Mouse (Mus musculus) embryonic fibroblast, embryonic 13.5 days (primary cell): ENCODE results near the gene Rnd2. TPM values are rescaled to one million over a fixed set of nuclear protein-coding genes. Genes with fewer than 3 reads are reported as not detected.
A peak's percentile ranks its signal among the peaks of the same experiment; 100 is the strongest.

ENCODE experiments used
- H3K27ac ChIP-seq: 2 replicates; pipeline ENCODE4 v1.5.1; 2012; ENCODE audit warnings: low read length, control low read depth, inconsistent platforms; ENCODE audit not compliant: insufficient read depth
- H3K4me1 ChIP-seq: 2 replicates; pipeline ENCODE4 v1.6.1; 2011; ENCODE audit warnings: low read length; ENCODE audit not compliant: control insufficient read depth, insufficient read depth
- H3K4me3 ChIP-seq: 2 replicates; pipeline ENCODE4 v1.5.1; 2011; ENCODE audit warnings: mild to moderate bottlenecking, control low read depth, low read length; ENCODE audit not compliant: insufficient read depth
- CTCF ChIP-seq: IDR thresholded peaks from 2 replicates; pipeline ENCODE4 v1.5.1; 2011; ENCODE audit warnings: mild to moderate bottlenecking, control low read depth, low read length, moderate library complexity, borderline replicate concordance; ENCODE audit not compliant: insufficient read depth
- POLR2A ChIP-seq: IDR thresholded peaks from 2 replicates; pipeline ENCODE4 v1.6.1; 2011; ENCODE audit warnings: low read depth, mild to moderate bottlenecking, control low read depth, low read length, moderate library complexity
- polyA plus RNA-seq: library from polyadenylated mRNA; stranded (reverse); fragments of >200 nt; gene quantifications from 2 replicates; pipeline ENCODE4 v1.2.4, GENCODE M21; 2011; ENCODE audit warnings: low read depth; ENCODE audit not compliant: missing spikeins, insufficient read length

Gene Rnd2
- polyA plus RNA-seq: 9.5 and 11.2 TPM in 2 replicates

GRCm38 (mm10) chr11:101464211-101465100 lies at the start of gene Rnd2:
Gene Rnd2, plus strand, starts transcription at chr11:101464999.
- Histone ChIP-seq H3K4me3 (peak within 1 kb of the TSS; percentile 57), H3K27ac (peak within 1 kb of the TSS; percentile 76), H3K4me1 (peaks cover 10% of the 10 kb centered on the region; the same call in 1 of the 2 replicates)
- no peak for TF ChIP-seq CTCF

GRCm38 (mm10) chr11:101415306-101415705 lies 49.5 kb upstream of the Rnd2 start:
- TF ChIP-seq CTCF (no peak), POLR2A (no peak)
- Histone ChIP-seq H3K4me1 (no peaks in the 10 kb centered on the region), H3K27ac (no peak overlapping the region), H3K4me3 (no peak overlapping the region)

- H3K4me1 ChIP-seq: no peaks in the 10 kb centered on the region
- peak overlapping the region; percentile 96 for H3K4me3 ChIP-seq
- no peak for TF ChIP-seq POLR2A
- TF ChIP-seq CTCF: no peak
- peak overlapping the region; percentile 14; the same call in 1 of the 2 replicates for H3K27ac ChIP-seq
Observed at GRCm38 (mm10) chr11:101416433-101417100, 48.2 kb upstream of the Rnd2 start.

GRCm38 (mm10) chr11:101417101-101417855 lies 47.5 kb upstream of the Rnd2 start, which contains the start of gene Aarsd1:
Gene Aarsd1, minus strand, starts transcription at chr11:101417615.
- Histone ChIP-seq H3K4me3 (peak within 1 kb of the TSS; percentile 96), H3K27ac (peak within 1 kb of the TSS; percentile 14; the same call in 1 of the 2 replicates), H3K4me1 (no peaks in the 10 kb centered on the region)
- TF ChIP-seq CTCF (no peak), POLR2A (peak; percentile 81)

- TF ChIP-seq POLR2A: no peak
- no peak for TF ChIP-seq CTCF
- H3K4me3 ChIP-seq: no peak overlapping the region
- H3K4me1 ChIP-seq: no peaks in the 10 kb centered on the region; the same call in 1 of the 2 replicates
- H3K27ac ChIP-seq: no peak overlapping the region
Observed at GRCm38 (mm10) chr11:101418991-101419390, 45.8 kb upstream of the Rnd2 start.

GRCm38 (mm10) chr11:101419610-101420009 lies 45.2 kb upstream of the Rnd2 start:
- H3K27ac ChIP-seq: no peak overlapping the region
- H3K4me1 ChIP-seq: no peaks in the 10 kb centered on the region; the same call in 1 of the 2 replicates
- H3K4me3 ChIP-seq: no peak overlapping the region
- no peak for TF ChIP-seq POLR2A
- TF ChIP-seq CTCF: no peak

- no peaks in the 10 kb centered on the region; the same call in 1 of the 2 replicates for H3K4me1 ChIP-seq
- no peak overlapping the region for H3K4me3 ChIP-seq
- no peak overlapping the region for H3K27ac ChIP-seq
- no peak for TF ChIP-seq CTCF
- TF ChIP-seq POLR2A: no peak
Observed at GRCm38 (mm10) chr11:101420148-101420547, 44.7 kb upstream of the Rnd2 start.

- peak within 1 kb of the TSS; percentile 81 for H3K4me3 ChIP-seq
- H3K27ac ChIP-seq: peak within 1 kb of the TSS; percentile 90
- no peak for TF ChIP-seq CTCF
- peak; percentile 64; the same call in 1 of the 2 replicates for TF ChIP-seq POLR2A
- peaks cover 2% of the 10 kb centered on the region; the same call in 1 of the 2 replicates for H3K4me1 ChIP-seq
Observed at GRCm38 (mm10) chr11:101424105-101424851, 40.5 kb upstream of the Rnd2 start, which contains the start of gene Gm27029. Gene Gm27029, minus strand, starts transcription at chr11:101424796.

GRCm38 (mm10) chr11:101424925-101425813 lies 39.6 kb upstream of the Rnd2 start, which contains the start of the genes Rundc1 and Ptges3l:
Gene Rundc1, plus strand, starts transcription at chr11:101425085.
Gene Ptges3l, minus strand, starts transcription at chr11:101425333.
- Histone ChIP-seq H3K27ac (peak within 1 kb of the TSS; percentile 90), H3K4me1 (peaks cover 2% of the 10 kb centered on the region; the same call in 1 of the 2 replicates), H3K4me3 (peak within 1 kb of the TSS; percentile 81)
- peak; percentile 11; the same call in 1 of the 2 replicates for TF ChIP-seq CTCF
- peak; percentile 78 for TF ChIP-seq POLR2A
